Mouse (Mus musculus): Measurements from ENCODE around the gene Rad51b. TPM values are rescaled to one million over a fixed set of nuclear protein-coding genes. Genes with fewer than 3 reads are reported as not detected.

The Rad51b gene
- total RNA-seq, 2 experiments from 2014 or later: 10.8 to 19.0 TPM

GRCm38 (mm10) chr12:79839096-79839941 lies 542.2 kb downstream of the Rad51b start:
- no peak for ATAC-seq (replicated peaks; ENCODE audit: poor library complexity, severe bottlenecking)

GRCm38 (mm10) chr12:79840465-79840864 lies 543.4 kb downstream of the Rad51b start:
- no peak for ATAC-seq (replicated peaks; ENCODE audit: poor library complexity, severe bottlenecking)

GRCm38 (mm10) chr12:79841248-79841647 lies 544.2 kb downstream of the Rad51b start:
- ATAC-seq (replicated peaks; ENCODE audit: poor library complexity, severe bottlenecking): peak; percentile 61

- ATAC-seq (replicated peaks; ENCODE audit: poor library complexity, severe bottlenecking): 0 out of 2 replicates have a peak, but pooled peaks have one; percentile 18
These were observed 545.2 kb downstream of the Rad51b start for GRCm38 (mm10) chr12:79842319-79842718.

GRCm38 (mm10) chr12:79843002-79843401 lies 545.9 kb downstream of the Rad51b start:
- ATAC-seq (replicated peaks; ENCODE audit: poor library complexity, severe bottlenecking): peak; percentile 18

- ATAC-seq (replicated peaks; ENCODE audit: poor library complexity, severe bottlenecking): no peak
These were observed 546.4 kb downstream of the Rad51b start for GRCm38 (mm10) chr12:79843496-79843895.

- ATAC-seq (replicated peaks; ENCODE audit: poor library complexity, severe bottlenecking): no peak
These were observed 549.4 kb downstream of the Rad51b start for GRCm38 (mm10) chr12:79846247-79847151.

GRCm38 (mm10) chr12:79848539-79848938 lies 551.5 kb downstream of the Rad51b start:
- ATAC-seq (replicated peaks; ENCODE audit: poor library complexity, severe bottlenecking): no peak

- no peak; the same call in 1 of the 2 replicates for ATAC-seq (replicated peaks; ENCODE audit: poor library complexity, severe bottlenecking)
These were observed 552.9 kb downstream of the Rad51b start for GRCm38 (mm10) chr12:79850021-79850420.

- ATAC-seq (replicated peaks; ENCODE audit: poor library complexity, severe bottlenecking): no peak
These were observed 554.8 kb downstream of the Rad51b start for GRCm38 (mm10) chr12:79851898-79852297.

GRCm38 (mm10) chr12:79852606-79853005 lies 555.5 kb downstream of the Rad51b start:
- ATAC-seq (replicated peaks; ENCODE audit: poor library complexity, severe bottlenecking): no peak

GRCm38 (mm10) chr12:79853901-79854490 lies 556.9 kb downstream of the Rad51b start:
- no peak for ATAC-seq (replicated peaks; ENCODE audit: poor library complexity, severe bottlenecking)

GRCm38 (mm10) chr12:79854507-79854906 lies 557.4 kb downstream of the Rad51b start:
- no peak for ATAC-seq (replicated peaks; ENCODE audit: poor library complexity, severe bottlenecking)

GRCm38 (mm10) chr12:79856116-79856909 lies 559.2 kb downstream of the Rad51b start:
- no peak for ATAC-seq (replicated peaks; ENCODE audit: poor library complexity, severe bottlenecking)

GRCm38 (mm10) chr12:79857704-79858103 lies 560.6 kb downstream of the Rad51b start:
- ATAC-seq (replicated peaks; ENCODE audit: poor library complexity, severe bottlenecking): no peak

- no peak for ATAC-seq (replicated peaks; ENCODE audit: poor library complexity, severe bottlenecking)
These were observed 561.3 kb downstream of the Rad51b start for GRCm38 (mm10) chr12:79858336-79858735.

- no peak for ATAC-seq (replicated peaks; ENCODE audit: poor library complexity, severe bottlenecking)
These were observed 562.5 kb downstream of the Rad51b start for GRCm38 (mm10) chr12:79859354-79860247.

- ATAC-seq (replicated peaks; ENCODE audit: poor library complexity, severe bottlenecking): no peak
These were observed 563.1 kb downstream of the Rad51b start for GRCm38 (mm10) chr12:79860248-79860555.

Data from granulocyte monocyte progenitor cell, adult 5-6 weeks (primary cell).